Mouse (Mus musculus): ENCODE data around the gene Gm48551.

The Gm48551 gene

GRCm38 (mm10) chr10:81356991-81357844 is 27.0 kb upstream of the Gm48551 start, which contains the start of gene Mfsd12:
Mfsd12 (plus strand) TSS chr10:81357491.
- peak; percentile 84 for DNase-seq (ENCODE audit: low read depth)

- no peak for DNase-seq (ENCODE audit: low read depth)
These were observed 26.1 kb upstream of the Gm48551 start for GRCm38 (mm10) chr10:81358209-81358608.

GRCm38 (mm10) chr10:81358841-81359240 is 25.4 kb upstream of the Gm48551 start:
- peak; percentile 72 for DNase-seq (ENCODE audit: low read depth)

GRCm38 (mm10) chr10:81360721-81361120 is 23.5 kb upstream of the Gm48551 start:
- DNase-seq (ENCODE audit: low read depth) = no peak

- DNase-seq (ENCODE audit: low read depth) = peak; percentile 22
These were observed 21.8 kb upstream of the Gm48551 start for GRCm38 (mm10) chr10:81362336-81362949.

GRCm38 (mm10) chr10:81363436-81364346 is 20.6 kb upstream of the Gm48551 start:
- DNase-seq (ENCODE audit: low read depth) = no peak

GRCm38 (mm10) chr10:81364666-81365065 is 19.6 kb upstream of the Gm48551 start:
- no peak for DNase-seq (ENCODE audit: low read depth)

- DNase-seq (ENCODE audit: low read depth) = peak; percentile 21
These were observed 19.2 kb upstream of the Gm48551 start for GRCm38 (mm10) chr10:81365073-81365472.

- DNase-seq (ENCODE audit: low read depth) = peak; percentile 59
These were observed 18.4 kb upstream of the Gm48551 start, which contains the start of gene 4930404N11Rik for GRCm38 (mm10) chr10:81365672-81366476. 4930404N11Rik (minus strand) TSS chr10:81365816.

- DNase-seq (ENCODE audit: low read depth) = peak; percentile 26
These were observed 17.6 kb upstream of the Gm48551 start for GRCm38 (mm10) chr10:81366477-81367206.

GRCm38 (mm10) chr10:81367207-81367495 is 17.1 kb upstream of the Gm48551 start:
- DNase-seq (ENCODE audit: low read depth) = no peak

GRCm38 (mm10) chr10:81375322-81375721 is 8.9 kb upstream of the Gm48551 start:
- no peak for DNase-seq (ENCODE audit: low read depth)

GRCm38 (mm10) chr10:81376561-81377361 is 7.5 kb upstream of the Gm48551 start:
- DNase-seq (ENCODE audit: low read depth) = peak; percentile 82

- no peak for DNase-seq (ENCODE audit: low read depth)
These were observed 7.0 kb upstream of the Gm48551 start for GRCm38 (mm10) chr10:81377362-81377664.

- DNase-seq (ENCODE audit: low read depth) = no peak
These were observed 6.3 kb upstream of the Gm48551 start, which contains the start of gene Fzr1 for GRCm38 (mm10) chr10:81377793-81378552. Fzr1 (minus strand) TSS chr10:81378516.

- DNase-seq (ENCODE audit: low read depth) = peak; percentile 100
These were observed 5.6 kb upstream of the Gm48551 start for GRCm38 (mm10) chr10:81378553-81379182.

- DNase-seq (ENCODE audit: low read depth) = no peak
These were observed 5.1 kb upstream of the Gm48551 start for GRCm38 (mm10) chr10:81379183-81379553.

GRCm38 (mm10) chr10:81379809-81380378 is 4.4 kb upstream of the Gm48551 start:
- peak; percentile 55 for DNase-seq (ENCODE audit: low read depth)

Measured in 416B (cell line).